Mouse (Mus musculus) brown adipose tissue, adult 24 weeks (tissue): ENCODE results near the gene Ythdf2. TPM values are rescaled to one million over a fixed set of nuclear protein-coding genes. Genes with fewer than 3 reads are reported as not detected.
A peak's percentile ranks its signal among the peaks of the same experiment; 100 is the strongest.
"Not testable (repeated sequence)": the region's sequence is repeated elsewhere in the genome, so short reads cannot be mapped to it uniquely, and the experiment has no call there.

Experiments
- H3K27ac ChIP-seq: fragments of 200-500 bp; replicated peaks from 2 replicates; pipeline ENCODE4 v1.5.1; 2012; ENCODE audit warnings: low read depth, mild to moderate bottlenecking, low read length
- H3K4me1 ChIP-seq: fragments of 200-500 bp; 2 replicates; pipeline ENCODE4 v1.6.1; 2012; ENCODE audit warnings: low read length, mixed read lengths; ENCODE audit not compliant: control insufficient read depth, insufficient read depth, insufficient read length
- H3K4me3 ChIP-seq: fragments of 200-500 bp; 2 replicates; pipeline ENCODE4 v1.5.1; 2012; ENCODE audit warnings: low read depth, mild to moderate bottlenecking, low read length, moderate library complexity; ENCODE audit not compliant: insufficient read depth
- polyA plus RNA-seq: library from polyadenylated mRNA; stranded (reverse); fragments of >200 nt; gene quantifications from 2 replicates; pipeline ENCODE4 v1.2.4, GENCODE M21; 2012; ENCODE audit not compliant: missing spikeins, insufficient read depth, insufficient read length

The Ythdf2 gene
- polyA plus RNA-seq, 1 experiment, result 22.4 TPM

GRCm38 (mm10) chr4:132222001-132222400 lies 9.9 kb upstream of the Ythdf2 start:
- not testable (repeated sequence) for H3K4me3 ChIP-seq, H3K4me1 ChIP-seq, H3K27ac ChIP-seq

- H3K4me1 ChIP-seq, H3K27ac ChIP-seq, H3K4me3 ChIP-seq: not testable (repeated sequence)
These were observed 6.3 kb upstream of the Ythdf2 start for GRCm38 (mm10) chr4:132218439-132218838.

DNA sequence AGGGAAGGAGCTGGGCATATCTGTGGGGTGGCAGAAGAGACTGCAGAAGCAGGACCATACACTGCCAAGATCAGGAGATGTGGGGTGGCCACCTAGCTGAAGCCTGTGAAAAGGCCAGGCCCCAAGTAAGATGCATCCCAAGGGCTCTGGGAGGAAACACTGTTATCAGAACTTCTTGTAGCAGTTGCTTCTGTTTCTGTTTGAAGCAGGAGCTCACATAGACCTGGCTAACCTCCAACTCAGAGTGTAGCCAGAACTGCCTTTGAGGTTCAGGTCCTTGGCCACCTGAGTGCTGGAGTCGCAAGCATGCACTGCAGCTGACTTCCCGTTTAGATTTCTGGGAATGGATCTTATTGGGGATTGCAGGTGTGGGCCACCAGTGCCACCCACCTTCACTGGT lies 5.7 kb upstream of the Ythdf2 start:
- H3K4me3 ChIP-seq, result no peak overlapping the region
- H3K27ac ChIP-seq, result no peak overlapping the region
- no peaks in the 10 kb centered on the region for H3K4me1 ChIP-seq

GRCm38 (mm10) chr4:132216602-132217001 lies 4.5 kb upstream of the Ythdf2 start:
- no peaks in the 10 kb centered on the region for H3K4me1 ChIP-seq
- no peak overlapping the region for H3K4me3 ChIP-seq
- no peak overlapping the region for H3K27ac ChIP-seq

DNA sequence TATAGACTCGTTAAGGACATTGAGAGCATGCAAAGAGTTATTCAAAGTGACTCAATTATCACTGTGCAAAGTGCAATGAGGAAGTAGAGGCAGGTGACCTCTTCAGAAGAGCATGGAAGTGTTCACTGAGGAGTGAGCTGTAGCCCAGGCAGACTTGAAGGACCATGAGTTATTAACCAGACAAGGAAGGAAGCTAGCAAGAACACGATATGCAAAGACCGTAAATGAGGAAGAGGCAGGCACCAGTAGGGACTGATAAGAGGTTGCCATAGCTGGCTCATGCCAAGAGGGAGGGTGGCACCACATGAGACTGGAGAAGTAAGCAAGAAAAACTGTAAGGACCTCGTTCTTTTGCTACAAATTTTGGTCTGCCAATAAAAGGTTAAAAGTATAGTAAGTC lies 2.7 kb upstream of the Ythdf2 start:
- Histone ChIP-seq H3K27ac (no peak overlapping the region), H3K4me3 (no peak overlapping the region), H3K4me1 (peaks cover 1% of the 10 kb centered on the region; the same call in 1 of the 2 replicates)

- Histone ChIP-seq H3K4me3 (peak overlapping the region; percentile 99), H3K27ac (peak overlapping the region; percentile 93)
These were observed 786 bp downstream of the Ythdf2 start for GRCm38 (mm10) chr4:132211091-132211942.

DNA sequence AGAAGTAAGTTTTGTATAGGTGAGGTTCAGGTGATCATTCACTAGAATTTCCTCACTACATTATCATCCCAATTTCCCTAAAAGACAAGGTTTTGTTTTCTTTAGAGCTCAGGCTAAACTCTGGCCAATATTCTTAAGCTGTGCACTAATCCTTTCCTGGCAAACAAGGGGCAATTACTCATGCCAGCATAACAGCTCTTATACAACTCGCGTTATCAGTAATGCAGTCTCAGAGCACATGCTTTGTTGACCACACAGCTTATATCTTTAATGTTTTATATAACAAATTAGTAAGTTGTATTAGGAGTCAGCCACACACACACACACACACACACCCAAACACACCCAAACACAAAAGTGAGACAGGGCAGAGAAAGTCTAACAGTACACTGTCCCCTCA lies 1.8 kb downstream of the Ythdf2 start:
- H3K4me1 ChIP-seq, result peaks cover 2% of the 10 kb centered on the region; the same call in 1 of the 2 replicates
- peak overlapping the region; percentile 99 for H3K4me3 ChIP-seq
- no peak overlapping the region for H3K27ac ChIP-seq

More at GRCm38 (mm10) chr4:132211091-132211942, 786 bp downstream of the Ythdf2 start:
- peaks cover 2% of the 10 kb centered on the region; the same call in 1 of the 2 replicates for H3K4me1 ChIP-seq

- Histone ChIP-seq H3K4me3 (no peak overlapping the region), H3K4me1 (peaks cover 2% of the 10 kb centered on the region; the same call in 1 of the 2 replicates), H3K27ac (no peak overlapping the region)
These were observed 2.8 kb downstream of the Ythdf2 start for GRCm38 (mm10) chr4:132209299-132209698.

DNA sequence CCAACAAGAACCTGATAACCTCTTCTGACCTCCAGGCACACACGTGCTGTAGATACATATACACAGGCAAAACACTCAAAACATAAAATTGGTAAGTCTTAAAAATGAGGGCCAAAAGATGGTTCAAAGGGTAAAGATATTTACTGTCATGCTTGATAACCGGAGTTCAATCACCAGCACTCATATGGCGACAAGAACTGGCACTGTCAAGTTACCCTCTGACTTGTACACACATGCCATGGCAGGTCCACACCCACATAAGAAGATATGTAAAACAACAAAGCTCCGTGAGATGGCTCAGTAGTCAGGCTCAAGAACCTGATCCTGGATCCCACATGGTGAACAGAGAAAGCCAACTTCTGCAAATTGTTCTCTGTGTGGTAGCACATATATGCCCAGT lies 4.8 kb downstream of the Ythdf2 start:
- Histone ChIP-seq H3K4me3 (no peak overlapping the region), H3K27ac (no peak overlapping the region), H3K4me1 (peaks cover 2% of the 10 kb centered on the region)

DNA sequence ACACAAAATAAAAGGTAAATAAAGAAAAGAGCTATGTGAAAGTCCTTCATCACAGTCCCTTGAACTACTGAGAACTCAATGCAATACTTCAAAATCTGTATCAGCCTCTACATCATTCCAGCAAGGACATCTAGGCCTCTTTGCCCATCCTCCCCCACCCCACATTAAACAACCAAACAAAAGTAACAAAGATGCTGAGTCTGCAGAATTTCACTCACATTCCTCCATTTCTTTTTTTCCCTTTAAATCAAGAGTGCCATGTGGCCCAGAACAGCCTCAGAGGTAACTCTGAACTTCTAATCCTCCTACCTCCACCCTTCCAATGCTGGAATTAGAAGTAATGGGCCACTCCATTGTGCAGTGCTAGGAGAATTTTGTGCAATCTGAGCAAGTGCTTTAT lies 13.3 kb downstream of the Ythdf2 start:
- H3K4me1 ChIP-seq, result peaks cover 16% of the 10 kb centered on the region
- no peak overlapping the region for H3K27ac ChIP-seq
- no peak overlapping the region for H3K4me3 ChIP-seq

DNA sequence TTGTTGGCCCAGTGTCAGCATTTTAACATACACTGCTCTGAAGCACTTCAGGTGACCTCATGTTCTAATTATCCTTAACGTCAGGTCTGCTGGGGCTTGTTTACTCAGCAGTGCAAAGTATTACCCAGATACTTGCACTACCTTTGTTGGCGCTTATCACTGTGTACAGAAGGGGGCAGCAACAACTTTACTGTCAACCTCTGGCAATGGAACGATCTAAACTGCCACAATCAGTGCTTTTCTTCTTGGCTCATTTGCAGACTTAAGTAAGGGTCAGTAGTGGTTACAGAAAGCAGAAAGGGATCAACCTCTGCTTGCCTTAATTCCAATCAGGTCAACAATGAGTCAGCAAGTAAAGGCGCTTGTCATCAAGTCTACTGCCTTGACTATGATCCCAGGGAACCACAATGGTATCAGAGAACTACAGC lies 13.8 kb downstream of the Ythdf2 start:
- Histone ChIP-seq H3K4me3 (no peak overlapping the region), H3K27ac (no peak overlapping the region), H3K4me1 (peaks cover 16% of the 10 kb centered on the region)

DNA sequence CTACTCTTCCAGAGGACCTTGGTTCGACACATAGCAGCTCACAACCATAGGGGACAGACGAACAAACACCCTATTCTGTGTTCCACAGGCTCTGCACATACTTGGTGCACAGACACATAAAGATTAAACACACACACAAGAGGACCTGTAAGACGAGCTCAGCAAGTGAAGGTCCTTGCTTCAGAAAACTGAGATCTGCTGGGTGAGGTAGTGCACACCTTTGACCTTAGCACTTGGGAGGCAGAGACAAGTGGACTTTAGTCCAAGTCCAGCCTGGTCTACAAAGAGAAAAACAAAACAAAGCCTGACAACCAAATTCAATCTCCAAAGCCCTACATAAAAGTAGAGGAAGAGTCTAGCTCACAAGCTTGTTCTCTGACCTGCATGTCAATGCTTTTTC lies 17.1 kb downstream of the Ythdf2 start:
- Histone ChIP-seq H3K4me1 (peaks cover 14% of the 10 kb centered on the region), H3K4me3 (no peak overlapping the region), H3K27ac (no peak overlapping the region)

DNA sequence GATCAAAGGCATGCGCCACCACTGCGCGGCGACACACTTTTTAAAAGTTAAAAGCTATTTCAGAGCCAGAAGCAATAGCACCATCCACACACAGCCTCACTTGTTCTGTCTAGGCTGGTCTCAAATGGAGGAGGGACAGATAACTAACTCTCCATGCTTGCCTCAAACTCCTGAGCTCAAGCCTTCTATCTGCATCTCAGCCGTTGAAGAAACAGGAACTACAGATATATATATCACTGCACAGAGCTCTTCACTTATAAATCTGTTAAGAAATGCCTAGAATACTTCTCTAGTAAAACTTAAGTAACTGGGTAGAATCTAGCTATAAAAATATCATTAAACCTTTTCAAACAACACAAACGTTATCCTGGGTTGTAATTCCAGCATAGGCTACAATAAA lies 17.7 kb downstream of the Ythdf2 start:
- no peak overlapping the region for H3K4me3 ChIP-seq
- H3K4me1 ChIP-seq, result peaks cover 13% of the 10 kb centered on the region
- H3K27ac ChIP-seq, result no peak overlapping the region

DNA sequence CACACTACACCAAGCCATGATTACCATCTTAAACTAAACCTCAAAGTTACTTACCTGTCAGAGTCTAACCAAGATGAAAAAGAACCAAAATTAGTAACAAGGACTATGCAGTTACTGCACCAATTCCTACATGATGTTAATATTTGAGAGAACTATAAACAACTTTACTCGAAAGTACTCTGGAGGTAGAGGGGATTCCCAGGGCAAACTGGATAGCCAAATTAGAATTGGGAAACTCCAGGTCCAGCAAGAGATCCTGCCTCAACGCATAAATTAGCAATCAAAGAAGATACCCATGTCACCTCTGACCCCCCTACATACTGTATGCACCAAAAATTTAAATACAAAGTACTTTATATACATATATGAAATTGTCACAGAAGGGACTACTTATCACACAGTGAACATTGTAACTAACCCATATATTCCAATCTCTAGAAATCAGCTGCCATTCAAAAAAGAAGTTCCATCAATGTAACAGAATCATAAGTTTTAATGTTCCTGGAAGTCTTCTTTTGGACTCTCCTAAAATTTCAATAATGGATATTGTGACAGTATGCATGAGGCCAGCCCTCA lies 24.2 kb downstream of the Ythdf2 start:
- Histone ChIP-seq H3K4me3 (no peak overlapping the region), H3K4me1 (no peaks in the 10 kb centered on the region), H3K27ac (no peak overlapping the region)

- Histone ChIP-seq H3K4me1 (no peaks in the 10 kb centered on the region), H3K4me3 (no peak overlapping the region), H3K27ac (no peak overlapping the region)
These were observed 28.9 kb downstream of the Ythdf2 start for GRCm38 (mm10) chr4:132183162-132183561.
